Mouse (Mus musculus) megakaryocyte, embryonic 14.5 days (primary cell): Measurements from ENCODE around the gene Rasgef1c.

Source experiments
- FLI1 ChIP-seq: IDR thresholded peaks from 2 replicates; pipeline ENCODE4 v1.6.1; 2012; ENCODE audit warnings: low read length, inconsistent platforms, mixed read lengths
- GATA1 ChIP-seq: IDR thresholded peaks from 3 replicates; pipeline ENCODE4 v1.6.1; 2012; ENCODE audit warnings: mixed read lengths, low read length, inconsistent platforms, borderline replicate concordance

GRCm38 (mm10) chr11:49977963-49978568 lies 76.4 kb downstream of the Rasgef1c start:
- TF ChIP-seq GATA1 (no peak), FLI1 (no peak)
